Mouse (Mus musculus) midbrain, embryonic 11.5 days (tissue): Measurements from ENCODE around the gene Prkar1a. TPM values are rescaled to one million over a fixed set of nuclear protein-coding genes. Genes with fewer than 3 reads are reported as not detected.

Experiments used
- ATAC-seq: fragments of 200-750 bp; cut with Nextera tagmentation; 2 replicates; pipeline ENCODE4 v1.8.0; 2017; ENCODE audit warnings: moderate TSS enrichment, moderate library complexity; ENCODE audit not compliant: low FRiP score
- DNase-seq: peaks from one replicate; pipeline ENCODE4 v3.0.0; 2015; ENCODE audit warnings: low spot score; ENCODE audit errors: missing footprints
- H3K27ac ChIP-seq: fragments of 300-500 bp; sonication (generic); 2 replicates; pipeline ENCODE4 v1.5.1; 2014; ENCODE audit warnings: low read depth, low read length
- H3K27me3 ChIP-seq: fragments of 300-500 bp; sonication (generic); 2 replicates; pipeline ENCODE4 v1.6.1; 2014; ENCODE audit warnings: mild to moderate bottlenecking, low read length, moderate library complexity, mixed read lengths; ENCODE audit not compliant: control insufficient read depth, insufficient read depth
- H3K36me3 ChIP-seq: fragments of 300-500 bp; sonication (generic); 2 replicates; pipeline ENCODE4 v1.6.1; 2014; ENCODE audit warnings: mild to moderate bottlenecking, low read length, moderate library complexity, mixed read lengths; ENCODE audit not compliant: control insufficient read depth, insufficient read depth
- H3K4me1 ChIP-seq: fragments of 300-500 bp; sonication (generic); 2 replicates; pipeline ENCODE4 v1.6.1; 2014; ENCODE audit warnings: low read length; ENCODE audit not compliant: control insufficient read depth, insufficient read depth
- H3K4me2 ChIP-seq: fragments of 300-500 bp; sonication (generic); 2 replicates; pipeline ENCODE4 v1.6.1; 2014; ENCODE audit warnings: mild to moderate bottlenecking, moderate library complexity
- H3K4me3 ChIP-seq: fragments of 300-500 bp; sonication (generic); 2 replicates; pipeline ENCODE4 v1.5.1; 2014; ENCODE audit warnings: low read depth, low read length
- H3K9ac ChIP-seq: fragments of 300-500 bp; sonication (generic); 2 replicates; pipeline ENCODE4 v1.6.1; 2014; ENCODE audit warnings: low read length
- H3K9me3 ChIP-seq: fragments of 300-500 bp; sonication (generic); 2 replicates; pipeline ENCODE4 v1.6.1; 2016; ENCODE audit warnings: low read length; ENCODE audit not compliant: control insufficient read depth
- WGBS: fragments of 180-500 bp; shearing (Covaris S2); extraction: QIAGEN DNeasy Blood & Tissue Kit; methylation state at CpG from one replicate; pipeline ENCODE4 v1.1.7; 2014; 5-methylcytosine and 5-hydroxymethylcytosine counted together
- polyA plus RNA-seq: library from polyadenylated mRNA; unstranded; fragments of >200 nt; fragmentation: Nextera tagmentation; extraction: Ambion mirVana; gene quantifications from 2 replicates; pipeline ENCODE4 v1.2.1, GENCODE M21; 2014

Gene Prkar1a
- polyA plus RNA-seq, 1 experiment from 2014 or later, result 435 TPM

- Histone ChIP-seq H3K4me2 (no peak overlapping the region), H3K9me3 (no peaks in the 10 kb centered on the region), H3K27ac (no peak overlapping the region), H3K4me3 (no peak overlapping the region), H3K4me1 (no peaks in the 10 kb centered on the region), H3K36me3 (peaks cover 32% of the 10 kb centered on the region), H3K9ac (no peak overlapping the region), H3K27me3 (no peaks in the 10 kb centered on the region)
- 88% methylated on average over 8 of the region's 8 CpGs for WGBS
- ATAC-seq (no peak), DNase-seq (peak; percentile 67)
Measured at GRCm38 (mm10) chr11:109668115-109668725, 19.0 kb downstream of the Prkar1a start.

DNA sequence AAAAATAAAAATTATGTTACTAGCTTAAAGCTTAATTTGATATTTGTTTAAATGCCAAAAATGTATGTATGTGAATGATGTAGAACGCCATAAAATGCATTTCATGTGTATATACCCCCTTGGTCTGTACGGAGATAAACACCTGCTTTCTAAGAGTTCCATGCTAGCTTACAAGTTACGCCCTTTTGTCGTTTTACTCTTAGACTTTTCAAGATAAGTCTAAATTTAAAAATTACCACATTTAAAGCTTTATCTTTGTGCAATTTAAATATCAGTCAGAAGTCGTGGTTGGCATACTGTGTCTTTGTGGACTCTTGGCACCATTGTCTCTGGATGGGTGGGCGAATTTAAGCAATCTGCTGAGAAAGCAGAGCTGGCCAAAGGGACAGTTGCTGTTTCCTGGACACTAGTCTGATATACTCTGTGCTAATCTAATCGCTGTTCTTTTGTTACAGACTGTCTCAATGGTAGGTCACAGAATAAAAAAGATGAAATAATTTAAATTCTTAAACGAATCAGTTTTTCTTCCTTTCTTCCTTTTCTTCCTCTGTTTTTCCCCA is 20.0 kb downstream of the Prkar1a start:
- ATAC-seq, result no peak
- H3K27me3 ChIP-seq, result no peaks in the 10 kb centered on the region
- H3K4me1 ChIP-seq, result no peaks in the 10 kb centered on the region
- no peak overlapping the region for H3K27ac ChIP-seq
- DNase-seq, result peak; percentile 0
- H3K36me3 ChIP-seq, result peaks cover 29% of the 10 kb centered on the region
- no peak overlapping the region for H3K4me3 ChIP-seq
- 93% methylated on average over 8 of the region's 8 CpGs for WGBS
- H3K9me3 ChIP-seq, result no peaks in the 10 kb centered on the region
- no peak overlapping the region for H3K4me2 ChIP-seq
- H3K9ac ChIP-seq, result no peak overlapping the region

DNA sequence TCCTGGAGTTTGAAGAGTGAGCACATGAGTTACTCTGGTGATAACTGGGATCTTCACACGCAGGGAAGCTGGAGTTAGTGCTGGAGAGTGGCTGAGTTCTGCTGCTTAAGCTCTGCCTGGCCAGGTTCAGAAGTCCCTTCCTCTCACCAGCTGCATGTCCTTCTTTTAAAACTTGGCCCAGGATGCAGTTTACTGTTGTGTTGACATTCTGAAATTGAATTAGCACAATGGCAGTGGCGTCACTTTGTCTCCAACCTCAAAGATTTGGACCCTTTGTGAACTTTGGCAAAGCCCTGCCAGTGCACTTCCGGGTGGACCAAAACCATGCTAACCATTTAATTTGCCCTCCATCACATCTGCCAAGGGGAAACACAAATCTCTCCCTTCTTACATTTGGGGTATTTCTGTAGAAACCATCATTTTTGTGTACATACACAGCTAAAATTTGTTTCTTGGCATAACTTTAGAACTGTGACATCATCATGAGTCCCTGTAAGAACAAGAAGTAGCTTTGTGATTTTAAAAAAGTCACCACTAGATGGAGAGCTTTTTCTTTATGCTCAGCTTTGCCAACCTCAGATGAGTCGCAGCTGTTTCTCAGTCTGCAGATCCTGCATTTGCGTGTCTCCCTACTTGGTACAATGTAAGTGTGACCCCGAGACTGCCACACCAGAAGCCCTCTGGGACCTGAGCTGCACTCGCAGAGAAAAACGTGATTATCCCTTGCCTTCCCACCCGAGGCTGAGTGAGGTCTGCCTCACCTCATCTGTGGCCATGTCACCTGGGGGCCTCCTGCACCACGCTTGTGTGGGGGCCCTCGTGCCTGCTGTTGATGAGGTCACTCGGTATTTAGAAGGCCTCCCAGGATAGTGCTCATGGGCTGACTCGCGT is 21.1 kb downstream of the Prkar1a start:
- Histone ChIP-seq H3K9ac (no peak overlapping the region), H3K27ac (no peak overlapping the region), H3K27me3 (no peaks in the 10 kb centered on the region), H3K9me3 (no peaks in the 10 kb centered on the region), H3K4me2 (no peak overlapping the region), H3K4me1 (no peaks in the 10 kb centered on the region), H3K36me3 (peaks cover 23% of the 10 kb centered on the region), H3K4me3 (no peak overlapping the region)
- WGBS, result 71% methylated on average over 14 of the region's 14 CpGs
- ATAC-seq, result peak; percentile 56; the same call in 1 of the 2 replicates
- peak; percentile 89 for DNase-seq

GRCm38 (mm10) chr11:109671136-109672020 is 22.2 kb downstream of the Prkar1a start:
- H3K4me1 ChIP-seq, result no peaks in the 10 kb centered on the region
- WGBS, result 82% methylated on average over 6 of the region's 6 CpGs

DNA sequence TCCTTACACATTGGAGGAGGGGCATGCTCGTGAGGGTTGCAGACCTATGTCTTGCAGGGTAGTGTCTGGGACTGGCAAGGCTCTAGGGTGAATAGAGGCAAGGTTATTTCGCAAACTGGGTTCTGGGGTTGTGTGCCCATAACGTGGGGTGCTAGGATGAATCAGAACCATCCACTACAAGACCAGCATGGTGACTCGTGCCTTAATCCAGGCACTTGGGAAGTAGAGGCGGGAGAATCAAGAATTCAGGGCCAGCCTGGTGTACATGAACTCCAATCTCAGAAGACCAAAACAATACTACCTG is 22.8 kb downstream of the Prkar1a start:
- H3K27me3 ChIP-seq, result no peaks in the 10 kb centered on the region
- no peaks in the 10 kb centered on the region for H3K9me3 ChIP-seq
- H3K27ac ChIP-seq, result no peak overlapping the region
- H3K4me1 ChIP-seq, result no peaks in the 10 kb centered on the region
- WGBS, result 90% methylated on average over 5 of the region's 5 CpGs
- ATAC-seq (no peak), DNase-seq (no peak)
- H3K36me3 ChIP-seq, result peaks cover 15% of the 10 kb centered on the region
- H3K4me2 ChIP-seq, result no peak overlapping the region
- H3K4me3 ChIP-seq, result no peak overlapping the region
- H3K9ac ChIP-seq, result no peak overlapping the region

More at GRCm38 (mm10) chr11:109671136-109672020, 22.2 kb downstream of the Prkar1a start:
- Histone ChIP-seq H3K27ac (no peak overlapping the region), H3K36me3 (peaks cover 19% of the 10 kb centered on the region), H3K4me2 (no peak overlapping the region), H3K27me3 (no peaks in the 10 kb centered on the region), H3K4me3 (no peak overlapping the region), H3K9me3 (no peaks in the 10 kb centered on the region), H3K9ac (no peak overlapping the region)
- ATAC-seq, result no peak
- peak; percentile 79 for DNase-seq

DNA sequence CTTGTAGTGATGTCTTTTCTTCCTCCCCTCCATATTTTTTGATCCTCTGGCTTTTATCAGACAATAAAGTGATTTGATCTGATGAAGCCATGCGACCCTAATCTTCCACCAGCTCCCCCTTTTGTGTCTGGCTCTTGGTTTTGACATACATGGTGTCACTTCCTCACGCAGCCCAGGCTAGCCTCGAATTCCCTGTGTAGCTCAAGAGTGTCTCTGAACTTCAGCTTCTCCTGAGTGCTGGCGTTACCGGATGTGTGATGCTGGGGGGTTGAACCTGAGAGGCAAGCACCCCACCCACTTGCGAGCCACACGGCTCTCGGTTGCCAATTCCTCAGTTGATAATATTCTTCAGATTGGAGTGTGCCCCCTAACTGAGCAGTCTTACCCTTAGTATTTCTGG is 23.2 kb downstream of the Prkar1a start:
- H3K4me2 ChIP-seq, result no peak overlapping the region
- H3K27me3 ChIP-seq, result no peaks in the 10 kb centered on the region
- H3K9me3 ChIP-seq, result no peaks in the 10 kb centered on the region
- no peak overlapping the region for H3K9ac ChIP-seq
- ATAC-seq (no peak), DNase-seq (peak; percentile 54)
- H3K4me1 ChIP-seq, result no peaks in the 10 kb centered on the region
- H3K36me3 ChIP-seq, result peaks cover 11% of the 10 kb centered on the region
- H3K4me3 ChIP-seq, result no peak overlapping the region
- H3K27ac ChIP-seq, result no peak overlapping the region
- 85% methylated on average over 8 of the region's 8 CpGs for WGBS

DNA sequence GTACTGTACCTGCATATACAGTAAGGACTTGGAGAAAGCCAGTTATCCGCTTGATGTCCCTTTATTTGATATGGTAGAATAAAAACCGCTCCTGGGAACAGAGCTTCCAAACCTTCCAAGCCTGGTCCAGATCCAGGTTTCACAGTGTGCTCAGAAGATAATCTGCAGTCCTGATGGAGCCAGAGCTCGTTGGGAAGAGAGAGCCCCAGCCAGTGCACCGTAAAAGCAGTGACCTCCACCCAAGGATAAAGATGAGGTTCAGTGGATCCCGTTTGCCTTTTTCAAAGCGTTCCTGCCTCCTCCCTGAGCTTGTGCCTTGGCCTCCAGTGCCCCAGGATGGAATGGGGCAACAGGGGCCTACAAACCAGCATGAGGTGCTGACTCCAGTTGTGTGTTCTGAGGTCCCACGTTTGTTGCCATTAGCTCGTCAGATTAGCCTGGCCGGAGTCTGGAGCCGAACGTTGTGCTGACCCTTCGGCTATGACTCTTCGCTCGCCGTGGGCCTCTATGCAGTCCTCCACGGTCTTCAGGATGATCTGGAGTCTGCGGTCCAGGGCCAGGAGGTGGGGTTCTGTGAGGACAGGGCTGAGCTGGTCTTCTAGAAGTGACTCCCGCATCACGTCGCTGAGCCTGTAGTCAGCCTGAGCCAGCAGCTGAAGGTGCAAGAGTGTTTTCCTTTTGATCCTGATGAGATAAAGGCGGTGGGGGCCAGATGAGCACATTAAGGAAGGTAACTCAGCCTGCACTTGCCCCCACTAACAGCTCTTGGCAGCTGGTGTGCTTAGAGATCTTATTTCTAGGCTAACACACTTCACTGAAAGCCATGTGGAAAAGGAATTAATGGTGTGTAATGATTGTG is 23.9 kb downstream of the Prkar1a start:
- 81% methylated on average over 21 of the region's 21 CpGs for WGBS

DNA sequence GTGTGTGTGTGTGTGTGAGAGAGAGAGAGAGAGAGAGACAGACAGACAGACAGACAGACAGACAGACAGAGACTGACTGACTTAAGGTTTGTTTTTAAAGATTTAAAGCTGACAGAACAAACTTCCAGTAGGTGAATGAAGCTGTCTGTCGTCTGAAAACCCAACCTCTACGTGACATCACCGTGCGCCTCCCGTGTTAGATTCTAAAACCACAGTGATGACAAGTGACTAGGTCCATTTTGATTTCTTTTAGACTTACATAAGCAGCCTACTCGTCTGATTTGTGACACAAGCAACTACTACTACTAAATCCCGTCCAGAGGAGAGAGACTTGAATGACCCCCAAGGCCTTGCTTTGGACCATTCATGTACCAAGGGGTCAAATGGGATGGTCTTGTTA is 24.5 kb downstream of the Prkar1a start:
- Histone ChIP-seq H3K27ac (no peak overlapping the region), H3K9me3 (no peaks in the 10 kb centered on the region), H3K9ac (no peak overlapping the region), H3K4me2 (no peak overlapping the region), H3K27me3 (no peaks in the 10 kb centered on the region), H3K4me3 (no peak overlapping the region), H3K4me1 (no peaks in the 10 kb centered on the region), H3K36me3 (no peaks in the 10 kb centered on the region)
- no peak for ATAC-seq
- no peak for DNase-seq
- WGBS, result 88% methylated on average over 7 of the region's 7 CpGs

More for the DNA sequence above, 23.9 kb downstream of the Prkar1a start:
- no peak overlapping the region for H3K4me3 ChIP-seq
- no peaks in the 10 kb centered on the region for H3K4me1 ChIP-seq
- no peak overlapping the region for H3K27ac ChIP-seq
- H3K4me2 ChIP-seq, result no peak overlapping the region
- DNase-seq, result no peak
- ATAC-seq, result no peak
- no peaks in the 10 kb centered on the region for H3K9me3 ChIP-seq
- no peaks in the 10 kb centered on the region for H3K27me3 ChIP-seq
- H3K9ac ChIP-seq, result no peak overlapping the region
- peaks cover 3% of the 10 kb centered on the region; the same call in 1 of the 2 replicates for H3K36me3 ChIP-seq
